Mouse (Mus musculus): ENCODE data around the gene Rabl6. TPM values are rescaled to one million over a fixed set of nuclear protein-coding genes. Genes with fewer than 3 reads are reported as not detected.

The Rabl6 gene
- total RNA-seq, 1 experiment from 2014 or later, result 72.7 TPM

GRCm38 (mm10) chr2:25545996-25546810 is 62.1 kb downstream of the Rabl6 start:
- peak; percentile 90 for DNase-seq

- DNase-seq, result no peak
These were observed 66.5 kb downstream of the Rabl6 start for GRCm38 (mm10) chr2:25541644-25542367.

- peak; percentile 56 for DNase-seq
These were observed 67.8 kb downstream of the Rabl6 start for GRCm38 (mm10) chr2:25540541-25540948.

- DNase-seq, result peak; percentile 81
These were observed 71.8 kb downstream of the Rabl6 start for GRCm38 (mm10) chr2:25536531-25536930.

GRCm38 (mm10) chr2:25534866-25535182 is 73.5 kb downstream of the Rabl6 start:
- DNase-seq, result no peak

- DNase-seq, result peak; percentile 93
These were observed 74.0 kb downstream of the Rabl6 start for GRCm38 (mm10) chr2:25534178-25534865.

GRCm38 (mm10) chr2:25533707-25534106 is 74.6 kb downstream of the Rabl6 start:
- no peak for DNase-seq

Other genes starting within 250 kb of the Rabl6 start
- gene Uap1l1, start 242.8 kb downstream of the Rabl6 start, total RNA-seq (2021), result 8.7 and 11.8 TPM in 2 replicates
- gene Sapcd2, start 236.2 kb downstream of the Rabl6 start, total RNA-seq (2021), result 3.4 and 3.5 TPM in 2 replicates
- gene Entpd2, start 212.6 kb downstream of the Rabl6 start, total RNA-seq (2021), result 7.6 and 9.5 TPM in 2 replicates
- gene Npdc1, start 209.2 kb downstream of the Rabl6 start, total RNA-seq (2021), result 77.2 and 90.9 TPM in 2 replicates
- 4.7 TPM in 1 of 2 replicates, not detected in the other for gene Fut7, start 185.3 kb downstream of the Rabl6 start, total RNA-seq (2021)
- 29.3 and 30.1 TPM in 2 replicates for gene Abca2, start 179.8 kb downstream of the Rabl6 start, total RNA-seq (2021)
- gene Clic3, start 151.7 kb downstream of the Rabl6 start, total RNA-seq (2021), result 0.74 and 1.0 TPM in 2 replicates
- 36.2 and 42.6 TPM in 2 replicates for gene Paxx, start 147.4 kb downstream of the Rabl6 start, total RNA-seq (2021)
- gene Ptgds, start 138.5 kb downstream of the Rabl6 start, total RNA-seq (2021), result 8.7 and 9.9 TPM in 2 replicates
- gene Lcn12, start 114.6 kb downstream of the Rabl6 start, total RNA-seq (2021), result not detected in 2 replicates
- 79.3 and 81.4 TPM in 2 replicates for gene Fbxw5, start 107.8 kb downstream of the Rabl6 start, total RNA-seq (2021)
- 4.4 and 36.5 TPM in 2 replicates for gene C8g, start 106.8 kb downstream of the Rabl6 start, total RNA-seq (2021)
- gene Traf2, start 61.6 kb downstream of the Rabl6 start, total RNA-seq (2021), result 21.8 and 24.4 TPM in 2 replicates
- 312 and 335 TPM in 2 replicates for gene Edf1, start 50.7 kb downstream of the Rabl6 start, total RNA-seq (2021)
- 4.7 and 5.0 TPM in 2 replicates for gene Mamdc4, start 33.7 kb downstream of the Rabl6 start, total RNA-seq (2021)
- 56.6 and 58.1 TPM in 2 replicates for gene Phpt1, start 33.3 kb downstream of the Rabl6 start, total RNA-seq (2021)
- gene Ajm1, start 26.8 kb downstream of the Rabl6 start, total RNA-seq (2021), result 2.1 and 3.0 TPM in 2 replicates
- gene Ccdc183, start 9.2 kb upstream of the Rabl6 start, total RNA-seq (2021), result not detected in 2 replicates
- gene Tmem141, start 13.5 kb upstream of the Rabl6 start, total RNA-seq (2021), result 30.5 and 33.1 TPM in 2 replicates
- 7.0 and 9.7 TPM in 2 replicates for gene Fcna, start 19.5 kb upstream of the Rabl6 start, total RNA-seq (2021)
- not detected in 2 replicates for gene Lcn8, start 44.6 kb upstream of the Rabl6 start, total RNA-seq (2021)
- gene Lcn5, start 49.4 kb upstream of the Rabl6 start, total RNA-seq (2021), result not detected in 2 replicates
- not detected in 2 replicates for gene Lcn6, start 68.3 kb upstream of the Rabl6 start, total RNA-seq (2021)
- not detected in 2 replicates for gene Lcn10, start 74.2 kb upstream of the Rabl6 start, total RNA-seq (2021)
- gene Obp2a, start 91.5 kb upstream of the Rabl6 start, total RNA-seq (2021), result 4.7 and 4.8 TPM in 2 replicates
- gene Bmyc, start 98.2 kb upstream of the Rabl6 start, total RNA-seq (2021), result 40.2 and 49.1 TPM in 2 replicates
- not detected in 2 replicates for gene Obp2b, start 128.5 kb upstream of the Rabl6 start, total RNA-seq (2021)
- not detected in 2 replicates for gene Lcn3, start 157.0 kb upstream of the Rabl6 start, total RNA-seq (2021)
- gene Lcn11, start 168.5 kb upstream of the Rabl6 start, total RNA-seq (2021), result not detected in 2 replicates
- gene Gm13539, start 173.7 kb upstream of the Rabl6 start, total RNA-seq (2021), result not detected in 2 replicates
- not detected in 2 replicates for gene Glt6d1, start 207.3 kb upstream of the Rabl6 start, total RNA-seq (2021)
- not detected in 2 replicates for gene Lcn9, start 214.6 kb upstream of the Rabl6 start, total RNA-seq (2021)
- not detected in 2 replicates for gene Sohlh1, start 238.7 kb upstream of the Rabl6 start, total RNA-seq (2021)

Data from adrenal gland, postnatal 14 days (tissue).